ENCODE assay signal across 17 mouse cellular contexts in the genomic region with DNA sequence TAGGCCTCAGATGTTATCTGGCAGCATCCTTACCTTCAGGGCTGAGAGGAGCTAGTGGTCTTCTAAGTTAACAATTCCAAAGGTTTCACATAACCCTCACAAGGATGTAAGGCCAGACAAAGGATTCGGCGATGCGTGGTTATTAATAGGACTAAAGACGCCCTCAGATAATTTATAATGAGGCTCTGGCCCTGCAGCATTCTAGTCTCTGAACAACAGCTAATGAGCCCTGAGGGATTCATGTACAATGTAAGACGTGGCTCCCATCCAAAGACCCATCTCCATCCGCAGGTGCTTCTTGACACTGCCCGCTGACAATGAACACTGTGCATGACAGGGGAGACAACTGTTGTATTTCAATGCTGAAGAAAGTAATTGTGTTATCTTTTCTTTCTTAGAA.
A peak's percentile ranks its signal among the peaks of the same experiment; 100 is the strongest.
DNase-seq lines count a peak whose midpoint lies in the region; ATAC-seq and TF ChIP-seq lines count a peak whose summit lies in the region.
"Had no signal": no experiment of that assay in that cellular context is flagged by ENCODE, and none has a peak within 500 bp of the region (broad histone marks: within the 10 kb centered on the region; RNA-seq: fewer than 3 reads in every experiment).

No protein-coding gene starts in this region.

- H3K4me3 ChIP-seq in forebrain, embryonic 13.5 days, result no peak overlapping the region
- no peak overlapping the region for H3K4me3 ChIP-seq in forebrain, postnatal 0 days (ENCODE audit: low read depth, low read length)
- H3K4me3 ChIP-seq in midbrain, embryonic 14.5 days (replicated peaks; ENCODE audit: low read depth, low read length), result no peak overlapping the region
- no peak overlapping the region for H3K4me3 ChIP-seq in midbrain, embryonic 13.5 days (replicated peaks)
- H3K4me3 ChIP-seq: embryonic facial prominence, embryonic 13.5 days; heart, embryonic 13.5 days; hindbrain, embryonic 15.5 days had no signal

- no peak overlapping the region for H3K27ac ChIP-seq in forebrain, embryonic 13.5 days
- no peak overlapping the region for H3K27ac ChIP-seq in forebrain, postnatal 0 days (ENCODE audit: low read depth, low read length)
- H3K27ac ChIP-seq in midbrain, embryonic 14.5 days (replicated peaks; ENCODE audit: low read depth, low read length), result no peak overlapping the region
- H3K27ac ChIP-seq in midbrain, embryonic 13.5 days, result no peak overlapping the region
- H3K27ac ChIP-seq: embryonic facial prominence, embryonic 13.5 days; heart, embryonic 13.5 days; hindbrain, embryonic 15.5 days had no signal

- WGBS in forebrain, embryonic 13.5 days, result 38% methylated on average over 7 of the region's 7 CpGs
- WGBS in forebrain, postnatal 0 days, result 39% methylated on average over 7 of the region's 7 CpGs
- 59% methylated on average over 7 of the region's 7 CpGs for WGBS in midbrain, embryonic 14.5 days
- 65% methylated on average over 7 of the region's 7 CpGs for WGBS in midbrain, embryonic 13.5 days

- peaks cover 5% of the 10 kb centered on the region; the same call in 1 of the 2 replicates for H3K9me3 ChIP-seq in forebrain, embryonic 13.5 days (replicated peaks)
- 0 out of 2 replicates have a peak, but pooled peaks cover 9% of the 10 kb centered on the region for H3K9me3 ChIP-seq in forebrain, postnatal 0 days (ENCODE audit: low read length)
- H3K9me3 ChIP-seq in midbrain, embryonic 14.5 days (ENCODE audit: control insufficient read depth, low read length), result no peaks in the 10 kb centered on the region
- H3K9me3 ChIP-seq in midbrain, embryonic 13.5 days, result no peaks in the 10 kb centered on the region
- H3K9me3 ChIP-seq: embryonic facial prominence, embryonic 13.5 days; heart, embryonic 13.5 days; hindbrain, embryonic 15.5 days had no signal

- peaks cover 6% of the 10 kb centered on the region for H3K4me1 ChIP-seq in forebrain, embryonic 13.5 days
- no peaks in the 10 kb centered on the region for H3K4me1 ChIP-seq in forebrain, postnatal 0 days (ENCODE audit: insufficient read depth)
- H3K4me1 ChIP-seq in midbrain, embryonic 14.5 days (ENCODE audit: control insufficient read depth, insufficient read depth, low read length), result no peaks in the 10 kb centered on the region
- H3K4me1 ChIP-seq in midbrain, embryonic 13.5 days (replicated peaks), result no peaks in the 10 kb centered on the region
- H3K4me1 ChIP-seq: embryonic facial prominence, embryonic 13.5 days; heart, embryonic 13.5 days; hindbrain, embryonic 15.5 days had no signal

- no peaks in the 10 kb centered on the region for H3K27me3 ChIP-seq in forebrain, embryonic 13.5 days
- H3K27me3 ChIP-seq in forebrain, postnatal 0 days (ENCODE audit: insufficient read depth, low read length), result no peaks in the 10 kb centered on the region
- H3K27me3 ChIP-seq in midbrain, embryonic 14.5 days (ENCODE audit: control insufficient read depth, insufficient read depth, low read length), result no peaks in the 10 kb centered on the region
- H3K27me3 ChIP-seq in midbrain, embryonic 13.5 days, result no peaks in the 10 kb centered on the region
- H3K27me3 ChIP-seq: heart, embryonic 13.5 days; hindbrain, embryonic 15.5 days had no signal

- peak; percentile 39; the same call in 1 of the 2 replicates for ATAC-seq in forebrain, embryonic 13.5 days
- no peak for ATAC-seq in forebrain, postnatal 0 days
- ATAC-seq in midbrain, embryonic 14.5 days (ENCODE audit: low FRiP score, low TSS enrichment), result no peak
- ATAC-seq in midbrain, embryonic 13.5 days, result no peak; the same call in 1 of the 2 replicates
- ATAC-seq: intestine, embryonic 16.5 days had no signal

- H3K36me3 ChIP-seq in forebrain, embryonic 13.5 days (ENCODE audit: poor library complexity, severe bottlenecking), result no peaks in the 10 kb centered on the region
- H3K36me3 ChIP-seq in forebrain, postnatal 0 days (ENCODE audit: insufficient read depth), result no peaks in the 10 kb centered on the region
- H3K36me3 ChIP-seq in midbrain, embryonic 14.5 days (ENCODE audit: control insufficient read depth, insufficient read depth, low read length), result no peaks in the 10 kb centered on the region
- H3K36me3 ChIP-seq in midbrain, embryonic 13.5 days, result no peaks in the 10 kb centered on the region
- H3K36me3 ChIP-seq: embryonic facial prominence, embryonic 13.5 days; heart, embryonic 13.5 days; hindbrain, embryonic 15.5 days had no signal

- no peak for DNase-seq in forebrain, postnatal 0 days
- DNase-seq in midbrain, embryonic 14.5 days, result peak; percentile 23
- peak; percentile 75 for DNase-seq in retina, embryonic 14.5 days (ENCODE audit: low spot score)
- DNase-seq in left cerebral cortex, adult 8-10 months (ENCODE audit: low spot score in 2 of 2), result no peak
- DNase-seq: adrenal gland, adult 8-10 months; adrenal gland, postnatal 36 days; cerebellum, adult 11 months; cerebellum, adult 9-10 months; cerebellum, postnatal 25 days; gastrocnemius, postnatal 14 days; heart, postnatal 36 days had no signal

- no peak overlapping the region for H3K4me2 ChIP-seq in forebrain, embryonic 13.5 days
- no peak overlapping the region for H3K4me2 ChIP-seq in forebrain, postnatal 0 days (ENCODE audit: low read depth)
- no peak overlapping the region for H3K4me2 ChIP-seq in midbrain, embryonic 14.5 days (ENCODE audit: low read length)
- H3K4me2 ChIP-seq in midbrain, embryonic 13.5 days (replicated peaks), result no peak overlapping the region
- H3K4me2 ChIP-seq: embryonic facial prominence, embryonic 13.5 days; heart, embryonic 13.5 days; hindbrain, embryonic 15.5 days had no signal

- no peak for TF ChIP-seq CTCF in forebrain, postnatal 0 days (IDR thresholded peaks at IDR 0.05; ENCODE audit: low read depth)

- H3K9ac ChIP-seq in forebrain, embryonic 13.5 days, result no peak overlapping the region
- H3K9ac ChIP-seq in forebrain, postnatal 0 days, result no peak overlapping the region
- no peak overlapping the region for H3K9ac ChIP-seq in midbrain, embryonic 14.5 days (replicated peaks; ENCODE audit: low read length)
- H3K9ac ChIP-seq in midbrain, embryonic 13.5 days (replicated peaks), result no peak overlapping the region
- H3K9ac ChIP-seq: embryonic facial prominence, embryonic 13.5 days; heart, embryonic 13.5 days; hindbrain, embryonic 15.5 days had no signal

Comparison
In these comparisons a context has a peak if more than half of its experiments do, and no peak if none do; other contexts are left out.
1. DNase-seq: peak in midbrain, embryonic 14.5 days (single experiment) and retina, embryonic 14.5 days (single experiment); none in forebrain, postnatal 0 days (single experiment) and left cerebral cortex, adult 8-10 months (0 of 2).